Mouse (Mus musculus) lung, adult 2 months (tissue): ENCODE results near the gene Irak2.

Experiments
- CTCF ChIP-seq: fragments of 200-500 bp; IDR thresholded peaks from 2 replicates; pipeline ENCODE4 v1.5.1; 2011; ENCODE audit warnings: mild to moderate bottlenecking, low read length, control low read depth; ENCODE audit not compliant: insufficient read depth
- POLR2A ChIP-seq: fragments of 200-500 bp; IDR thresholded peaks from 2 replicates; pipeline ENCODE4 v1.6.1; 2011; ENCODE audit warnings: low read depth, mild to moderate bottlenecking, control low read depth, low read length, borderline replicate concordance; ENCODE audit errors: extremely low read depth

DNA sequence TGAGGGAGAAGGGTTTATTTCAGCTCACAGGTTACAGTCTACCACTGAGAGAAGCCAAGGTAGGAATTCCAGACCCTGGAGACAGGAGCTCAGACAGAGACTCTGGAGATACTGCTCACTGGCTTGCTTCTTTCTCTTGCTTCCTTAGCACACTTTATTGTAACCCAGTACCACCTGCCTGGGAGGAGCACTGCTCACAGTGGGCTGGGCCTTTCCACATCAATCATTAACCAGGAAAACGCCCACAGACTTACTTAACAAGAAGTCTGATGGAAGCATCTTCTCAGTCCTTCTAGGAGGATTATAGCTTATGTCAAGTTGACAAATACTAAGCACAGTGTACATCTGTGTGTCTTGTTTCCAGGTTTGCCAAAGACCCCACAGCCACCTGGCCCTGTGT lies 76.5 kb downstream of the Irak2 start:
- no peak for TF ChIP-seq POLR2A
- no peak for TF ChIP-seq CTCF
